Mouse (Mus musculus) left cerebral cortex, postnatal 25 days (tissue): Measurements from ENCODE around the gene Ccnf. TPM values are rescaled to one million over a fixed set of nuclear protein-coding genes. Genes with fewer than 3 reads are reported as not detected.

Source experiments
- DNase-seq, 2 experiments: peaks; one replicate each; pipeline ENCODE4 v3.0.0; 2022; ENCODE audit warnings: low spot score in 2 of 2, mixed read lengths in 1 of 2
- intact Hi-C: fragments of 180-260 bp; cut with DNase I; formaldehyde crosslinking; loops from one replicate; pipeline ENCODE4 v1.15.1; 2025
- total RNA-seq, 2 experiments: library from RNA; stranded (reverse); gene quantifications; 2 replicates each; pipeline ENCODE4 v1.2.3; 2021

The Ccnf gene
- 1 to 10 TPM; 6.5 to 6.9 TPM for total RNA-seq

DNA sequence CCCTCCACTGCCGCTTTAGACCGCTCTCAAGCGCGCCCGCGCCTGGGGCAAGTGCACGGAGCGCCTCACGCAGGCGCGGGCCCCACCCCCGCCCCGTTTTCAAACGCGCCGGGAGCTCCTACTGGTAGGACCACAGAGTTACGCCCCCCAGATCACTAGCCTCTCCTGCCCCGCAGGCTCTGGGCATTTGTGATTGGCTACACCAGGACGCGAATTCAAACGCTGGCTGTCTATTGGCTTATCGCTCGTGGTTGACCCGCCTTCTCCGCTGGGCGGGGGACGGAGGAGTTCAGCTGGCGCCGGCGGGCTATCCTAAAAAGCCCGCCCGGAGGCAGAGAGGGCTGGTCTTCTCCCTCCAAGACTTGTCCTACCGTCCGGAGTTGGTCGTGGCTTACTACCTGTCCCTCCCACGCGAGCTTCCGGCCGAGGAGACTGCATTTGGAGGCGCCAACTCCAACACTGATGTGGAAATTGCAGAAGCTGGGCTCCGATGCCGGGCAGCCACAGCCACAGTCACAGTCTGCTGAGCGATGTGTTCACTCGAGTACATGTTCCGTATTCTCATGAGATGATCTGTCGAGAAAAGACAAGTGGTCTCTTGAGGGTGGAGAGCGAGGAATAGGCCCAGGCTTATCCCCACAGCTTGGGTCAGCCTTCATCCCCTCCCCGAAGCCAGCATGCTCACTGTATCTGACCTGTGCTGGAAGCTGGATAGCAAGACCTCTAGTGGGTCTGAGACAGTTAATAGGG lies at the start of gene Ccnf:
Gene Ccnf (minus strand): TSS at position 165 of the 750 bp plus-strand sequence.
- intact Hi-C loops: loop anchor here (2.0 to 5.0 kb wide), 2 partner anchors 83 to 96 kb away; partner anchors contain the start of gene Atp6v0c
- DNase-seq: peak; percentile 95 to 99

DNA sequence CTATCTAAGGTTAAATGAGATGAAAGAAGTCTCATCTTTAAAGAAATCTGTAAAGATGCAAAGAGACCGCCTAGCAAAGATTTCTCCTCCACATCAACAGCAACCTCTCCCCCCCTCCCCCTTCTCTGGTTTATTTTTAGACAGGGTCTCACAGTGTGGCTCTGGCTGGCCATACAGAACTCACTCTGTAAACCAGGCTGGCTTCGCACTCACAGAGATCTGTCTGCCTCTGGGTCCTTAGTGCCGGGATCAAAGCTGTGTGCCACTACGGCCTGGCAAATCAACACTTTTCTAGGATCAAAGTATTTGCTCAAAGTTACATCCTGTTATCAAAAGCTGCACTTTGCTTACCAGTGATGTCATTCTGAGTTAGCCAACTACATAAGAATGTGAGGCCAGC lies 49.4 kb upstream of the Ccnf start:
- no peak for DNase-seq
- intact Hi-C loops: no loop called here

DNA sequence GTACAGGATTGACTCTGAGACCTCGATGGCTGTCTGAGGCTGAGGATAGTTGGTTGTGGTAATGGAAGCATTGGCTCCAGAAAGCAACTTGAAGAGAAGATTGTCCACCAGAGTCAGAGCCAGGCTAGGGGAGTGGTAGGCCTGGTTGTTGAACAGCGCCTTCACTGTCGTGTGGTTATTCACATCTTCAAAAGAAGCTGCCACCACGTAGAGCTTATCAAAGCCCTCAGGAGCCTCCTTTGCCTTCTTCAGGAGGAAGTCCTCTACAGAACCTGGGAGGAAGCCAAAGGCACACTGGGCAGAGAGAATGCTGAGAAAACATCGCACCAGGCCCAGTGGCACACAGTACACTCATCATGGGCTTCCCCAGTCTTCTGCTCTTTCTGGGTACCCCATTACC lies 38.1 kb upstream of the Ccnf start:
- DNase-seq: no peak
- intact Hi-C loops: no loop called here

DNA sequence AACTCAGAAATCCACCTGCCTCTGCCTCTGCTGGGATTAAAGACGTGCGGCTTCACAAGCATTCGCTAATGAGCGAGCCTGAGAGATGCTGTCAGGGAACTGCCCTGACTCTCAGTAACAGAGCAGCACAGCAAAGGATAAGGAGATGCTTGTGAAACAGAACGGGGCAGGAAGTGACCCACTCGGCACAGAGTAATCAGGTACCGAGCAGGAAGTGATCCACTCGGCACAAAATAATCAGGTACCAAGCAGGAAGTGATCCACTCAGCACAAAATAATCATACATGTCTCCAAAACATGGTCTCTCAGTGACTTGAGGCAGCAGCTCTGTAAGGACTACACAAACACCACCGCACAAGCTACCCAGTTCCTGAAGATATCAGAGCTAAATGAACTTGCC lies 37.2 kb upstream of the Ccnf start:
- intact Hi-C loops: no loop called here
- DNase-seq: no peak

DNA sequence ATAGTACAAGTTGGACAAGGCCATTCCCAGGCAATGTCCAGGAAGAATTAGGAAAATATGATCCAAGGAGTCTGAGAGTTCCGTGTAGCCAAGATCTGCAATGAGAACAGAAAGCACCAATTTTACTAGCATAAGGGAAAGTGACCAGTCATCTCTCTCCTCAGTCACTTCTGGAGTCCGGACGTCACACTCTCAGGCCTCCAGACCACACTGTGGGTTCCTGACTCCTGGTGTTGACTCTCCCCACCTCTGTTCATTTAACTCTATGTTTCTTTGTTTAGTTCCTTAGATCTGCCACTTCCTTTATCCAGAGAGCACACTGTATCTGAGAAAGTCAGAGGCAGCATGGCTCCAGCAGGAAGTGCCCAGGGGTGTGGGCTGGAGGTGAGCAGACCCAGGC lies 34.4 kb upstream of the Ccnf start:
- intact Hi-C loops: no loop called here
- no peak for DNase-seq

DNA sequence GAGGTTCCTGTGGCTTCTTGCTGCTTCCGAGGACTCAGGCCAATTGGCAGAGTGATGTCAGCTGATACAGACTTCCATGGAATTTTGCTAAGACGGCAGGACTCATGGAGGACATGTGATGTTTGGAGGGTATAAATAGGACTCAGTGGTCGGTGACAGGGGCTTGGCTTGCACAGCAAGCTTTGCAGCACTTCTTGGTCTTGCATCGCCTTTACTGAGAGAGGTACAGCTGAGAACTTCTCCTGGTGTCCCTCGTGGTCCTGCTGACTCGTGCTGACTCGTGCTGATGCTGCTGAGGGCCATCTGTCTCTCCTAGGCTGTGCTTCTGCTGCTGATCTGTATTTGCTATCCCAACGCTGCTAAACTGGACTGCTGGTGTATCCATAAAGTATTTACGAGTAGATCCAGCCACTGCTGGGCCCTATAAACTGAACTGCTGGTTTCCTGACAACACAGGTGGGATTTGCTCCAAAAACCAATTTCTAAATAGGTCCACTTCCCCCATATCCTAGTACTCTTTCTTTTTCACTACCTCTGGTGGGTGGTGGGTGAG lies 32.1 kb upstream of the Ccnf start:
- intact Hi-C loops: no loop called here
- peak in 1 of 2 experiments; percentile 3 for DNase-seq

DNA sequence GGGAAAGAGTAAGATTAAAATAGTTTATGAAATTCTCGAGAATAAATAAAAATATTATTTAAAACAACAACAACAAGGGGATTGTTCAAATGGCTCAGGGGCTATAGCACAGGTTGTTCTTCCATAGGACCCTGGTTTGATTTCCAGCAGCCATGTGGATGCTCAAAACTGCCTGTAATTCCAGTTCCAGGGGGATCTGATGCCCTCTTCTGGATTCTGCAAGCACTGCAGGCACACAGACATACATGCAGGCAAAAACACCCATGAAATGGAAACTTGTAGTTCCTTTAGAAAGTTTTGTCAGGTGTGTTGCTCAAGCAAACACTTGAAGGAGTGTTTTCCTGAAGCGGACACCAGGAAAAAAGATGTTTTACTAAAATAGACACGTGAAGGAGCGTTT lies 31.4 kb upstream of the Ccnf start:
- intact Hi-C loops: no loop called here
- no peak for DNase-seq

DNA sequence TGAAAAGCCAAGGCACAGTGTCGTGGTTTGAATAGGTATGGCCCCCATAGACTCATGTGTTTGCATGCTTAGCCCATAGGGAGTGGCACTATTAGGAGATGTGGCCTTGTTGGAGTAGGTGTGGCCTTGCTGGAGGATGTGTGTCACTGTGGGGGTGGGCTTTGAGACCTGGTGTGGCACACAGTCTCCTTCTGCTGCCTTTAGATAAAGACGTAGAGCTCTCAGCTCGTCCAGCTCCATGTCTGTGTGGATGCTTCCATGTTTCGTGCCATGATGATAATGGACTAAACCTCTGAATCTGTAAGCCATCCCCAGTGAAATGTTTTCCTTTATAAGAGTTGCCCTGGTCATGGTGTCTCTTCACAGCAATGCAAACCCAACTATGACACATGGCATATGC lies 28.6 kb upstream of the Ccnf start:
- DNase-seq: no peak
- intact Hi-C loops: no loop called here

DNA sequence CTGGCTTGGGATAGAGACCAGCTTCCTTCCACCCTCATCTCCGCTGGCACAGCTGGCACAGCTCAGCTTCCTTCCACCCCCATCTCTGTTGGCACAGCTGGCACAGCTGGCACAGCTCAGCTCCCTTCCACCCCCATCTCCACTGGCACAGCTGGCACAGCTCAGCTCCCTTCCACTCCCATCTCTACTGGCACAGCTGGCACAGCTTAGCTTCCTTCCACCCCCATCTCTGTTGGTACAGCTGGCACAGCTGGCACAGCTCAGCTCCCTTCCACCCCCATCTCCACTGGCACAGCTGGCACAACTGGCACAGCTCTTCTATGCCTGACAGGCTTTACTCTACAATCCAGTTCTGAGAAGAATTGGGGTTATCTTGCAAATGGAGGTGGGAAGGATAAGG lies 15.8 kb upstream of the Ccnf start:
- intact Hi-C loops: no loop called here
- no peak for DNase-seq

DNA sequence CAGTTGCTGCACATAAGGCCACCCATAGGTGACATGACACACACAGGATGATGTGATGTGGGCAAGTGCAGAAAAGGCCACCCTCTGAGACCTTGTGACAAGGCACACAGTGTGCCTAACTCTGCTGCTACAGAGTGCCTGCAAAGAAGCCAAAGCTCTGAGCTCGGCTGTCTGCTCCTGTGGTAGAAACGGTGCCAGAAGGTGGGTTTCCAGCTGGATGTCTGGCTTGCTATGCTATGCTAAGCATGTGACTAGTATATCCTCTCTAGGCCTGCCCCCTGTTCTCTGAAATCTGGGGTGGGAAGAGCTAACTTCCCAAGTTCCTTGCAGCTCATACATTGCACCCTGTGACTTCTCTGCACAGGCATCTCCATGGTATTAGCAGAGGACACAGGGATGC lies 13.5 kb upstream of the Ccnf start:
- peak in 1 of 2 experiments; percentile 9 for DNase-seq
- intact Hi-C loops: loop anchor here (5.0 kb wide), 1 partner anchor 33 kb away; no protein-coding TSS in a partner anchor

DNA sequence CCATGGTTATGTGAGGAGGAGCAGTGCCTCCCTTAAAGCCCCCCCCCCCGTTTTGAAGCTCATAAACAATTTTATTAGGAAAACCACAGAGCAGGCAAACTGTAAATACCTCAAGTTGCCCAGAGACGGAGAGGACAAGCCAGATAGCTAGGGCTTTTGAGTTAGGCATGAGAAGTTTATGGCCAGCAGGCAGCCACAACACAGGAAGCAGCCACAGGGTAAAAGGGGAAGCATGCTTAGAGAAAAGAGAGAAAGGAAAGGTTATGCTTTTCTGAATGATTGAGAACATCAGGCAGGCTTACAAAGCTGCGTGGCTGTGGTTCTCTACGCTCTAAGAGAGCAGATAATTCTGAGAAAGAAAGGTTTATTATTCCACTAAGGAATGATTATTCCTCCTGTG lies 9.2 kb upstream of the Ccnf start:
- intact Hi-C loops: loop anchor here (5.0 kb wide), 1 partner anchor 37 kb away; no protein-coding TSS in a partner anchor
- DNase-seq: no peak

DNA sequence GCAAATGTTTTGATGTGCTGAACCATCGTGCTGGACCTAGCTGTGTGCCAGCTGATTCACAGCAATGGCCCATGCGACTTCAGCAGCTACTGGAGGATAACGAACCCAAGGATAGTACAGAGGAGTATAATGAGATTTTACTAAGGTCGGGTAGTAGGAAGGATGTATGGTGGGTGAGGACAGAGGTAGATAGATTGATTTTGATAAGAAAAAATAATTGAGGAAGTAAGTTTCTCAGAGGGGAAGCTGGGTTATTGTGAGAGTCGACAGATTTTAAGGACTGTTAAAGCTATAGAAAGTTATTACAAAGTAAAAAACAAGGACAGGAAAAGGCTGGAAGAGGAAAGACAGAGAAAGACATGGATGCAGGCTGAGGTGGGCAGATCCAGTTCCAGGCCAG lies 8.4 kb upstream of the Ccnf start:
- intact Hi-C loops: loop anchor here (5.0 kb wide), 1 partner anchor 38 kb away; no protein-coding TSS in a partner anchor
- no peak for DNase-seq

DNA sequence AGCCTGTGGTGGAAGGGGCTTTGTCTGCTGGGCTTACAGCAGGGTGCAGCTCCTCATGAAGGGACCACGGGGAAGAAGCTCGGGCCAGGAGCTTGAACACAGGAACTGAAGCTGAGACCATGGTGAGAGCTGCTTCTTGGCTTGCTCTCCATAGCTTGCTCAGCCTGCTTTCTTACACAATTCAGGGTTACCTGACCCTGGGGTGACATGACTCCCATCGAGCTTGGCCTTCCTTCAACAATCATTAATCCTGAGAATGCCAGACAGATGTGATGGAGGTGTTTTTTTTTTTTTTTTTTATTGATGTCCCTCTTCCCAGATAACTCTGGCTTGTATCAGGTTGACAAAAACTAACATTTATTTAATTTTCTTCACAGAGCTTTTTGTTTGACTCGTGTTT lies 7.7 kb upstream of the Ccnf start:
- no peak for DNase-seq
- intact Hi-C loops: no loop called here

DNA sequence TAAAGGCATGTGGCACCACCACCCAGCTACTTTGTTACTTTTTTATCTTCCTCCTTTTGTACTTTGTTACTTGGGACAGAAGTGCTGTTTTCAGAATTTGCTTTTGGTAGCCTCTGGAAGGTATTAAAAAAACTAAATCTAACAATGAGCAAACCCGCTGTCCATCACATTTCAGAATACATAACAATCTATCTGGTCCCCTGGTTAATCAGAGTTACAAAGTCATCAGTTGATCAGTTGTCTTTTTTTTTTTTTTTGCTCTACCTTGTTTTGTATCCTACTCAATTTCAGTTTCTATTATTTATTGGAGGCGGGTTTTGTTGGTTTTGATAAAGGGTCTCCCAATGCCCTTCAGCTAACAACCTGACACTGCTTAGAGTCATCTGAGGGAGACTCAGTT lies 1.0 kb upstream of the Ccnf start:
- DNase-seq: no peak
- intact Hi-C loops: loop anchor here (5.0 kb wide), 1 partner anchor 95 kb away; no protein-coding TSS in a partner anchor

DNA sequence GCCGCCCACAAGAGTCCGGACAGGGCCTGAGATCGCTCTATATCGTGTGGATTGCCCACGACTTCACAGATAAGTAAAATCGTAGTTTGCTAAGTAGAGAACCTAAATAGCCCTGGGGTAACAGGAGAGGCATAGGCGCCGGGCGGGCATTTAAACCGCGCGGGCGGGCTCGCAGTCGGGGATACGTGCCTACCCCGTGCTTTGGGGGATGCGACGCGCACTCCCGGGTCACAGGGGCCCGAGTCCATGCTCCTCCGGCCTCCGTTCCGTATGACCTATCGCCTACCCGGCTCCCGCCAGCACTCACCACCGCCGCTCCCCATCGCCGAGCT lies 330 bp downstream of the Ccnf start:
- intact Hi-C loops: loop anchor here (2.0 to 5.0 kb wide), 2 partner anchors 82 to 96 kb away; partner anchors contain the start of gene Atp6v0c
- DNase-seq: no peak

DNA sequence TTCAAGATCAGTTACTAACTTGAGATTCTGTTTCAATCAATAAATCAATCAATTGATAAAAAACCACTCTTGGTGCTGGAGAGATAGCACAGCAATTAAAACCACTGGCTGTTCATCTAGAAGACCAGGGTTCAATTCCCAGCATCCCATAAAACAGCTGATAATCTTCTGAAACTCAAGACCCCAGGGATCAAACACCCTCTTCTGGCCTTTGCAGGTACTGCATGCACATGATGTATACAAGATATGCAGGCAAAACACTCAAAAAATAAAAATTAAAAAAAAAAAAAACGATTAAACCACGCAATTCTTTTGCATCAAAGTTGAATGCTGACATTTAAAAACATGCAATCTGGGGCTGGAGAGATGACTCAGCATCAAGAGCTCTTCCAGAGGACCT lies 2.6 kb downstream of the Ccnf start:
- DNase-seq: no peak
- intact Hi-C loops: no loop called here

DNA sequence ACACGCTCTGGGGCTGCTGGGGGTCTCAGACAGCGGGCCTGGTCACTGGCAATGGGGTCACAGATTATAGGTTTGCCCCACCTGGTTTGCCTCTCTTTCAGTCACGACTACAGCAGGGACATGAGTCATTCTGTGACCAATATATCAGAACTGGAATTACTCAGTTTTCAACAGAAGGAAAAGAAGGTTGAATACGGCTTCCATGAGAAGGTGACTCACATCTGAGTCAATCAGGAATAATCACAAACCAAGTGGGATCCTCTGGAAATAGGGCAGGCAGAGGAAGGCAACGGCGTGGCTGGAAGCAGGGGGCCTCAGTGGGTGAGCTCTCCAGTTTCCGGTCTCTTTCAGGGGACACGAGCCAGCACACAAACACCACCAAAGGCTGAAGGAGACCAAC lies 7.2 kb downstream of the Ccnf start:
- intact Hi-C loops: no loop called here

DNA sequence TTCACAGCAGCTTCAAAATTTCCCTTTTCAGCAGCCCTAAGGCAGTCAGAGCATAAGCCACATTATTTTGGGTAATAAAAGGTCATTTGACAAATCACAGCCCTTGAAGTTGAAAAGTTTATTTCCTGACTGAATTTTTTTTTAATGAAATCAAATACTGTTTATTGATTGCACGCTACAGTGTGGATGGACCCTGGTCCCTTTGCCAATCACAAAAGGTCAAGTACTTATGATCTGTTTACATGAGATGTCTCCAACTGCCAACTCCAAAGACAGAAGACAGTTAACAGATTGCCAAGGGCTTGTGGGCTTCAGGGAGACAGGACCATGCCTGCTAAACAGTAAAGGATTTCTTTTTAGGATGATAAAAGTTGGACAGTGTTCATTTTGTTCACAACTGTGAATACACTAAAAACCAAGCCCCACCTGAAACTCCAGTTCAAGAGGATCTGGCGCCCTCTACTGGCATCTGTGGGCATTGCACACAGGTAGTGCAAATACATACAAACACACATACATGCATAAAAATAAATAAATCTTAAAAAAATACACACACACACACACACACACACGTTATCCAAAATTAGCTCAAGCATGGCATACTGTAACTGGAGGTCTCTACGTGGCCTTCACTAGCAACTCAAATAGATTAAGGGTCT lies 7.8 kb downstream of the Ccnf start:
- intact Hi-C loops: no loop called here
- peak in 1 of 2 experiments; percentile 20 for DNase-seq

More for the DNA sequence above, 7.2 kb downstream of the Ccnf start:
- peak; percentile 20 to 73 for DNase-seq

DNA sequence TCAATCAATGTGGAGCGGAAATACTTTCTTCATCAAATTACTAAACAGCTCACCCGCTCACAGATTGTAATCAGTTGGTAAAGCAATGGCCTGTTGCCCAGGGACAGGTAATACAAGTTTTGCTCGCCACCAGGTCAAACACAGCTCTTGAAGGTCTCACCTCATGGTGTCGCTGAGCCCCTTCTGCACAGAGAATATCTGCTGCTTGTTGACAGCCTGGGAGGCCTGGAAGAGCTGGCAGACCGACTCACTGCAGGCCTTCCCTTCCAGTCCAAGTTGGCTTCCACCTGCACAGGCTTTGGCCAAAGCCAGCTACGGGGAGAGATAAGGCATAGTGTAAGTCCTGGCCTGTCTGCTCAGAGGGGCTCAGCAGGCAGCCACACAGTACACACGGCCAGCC lies 14.4 kb downstream of the Ccnf start:
- no peak for DNase-seq
- intact Hi-C loops: no loop called here

DNA sequence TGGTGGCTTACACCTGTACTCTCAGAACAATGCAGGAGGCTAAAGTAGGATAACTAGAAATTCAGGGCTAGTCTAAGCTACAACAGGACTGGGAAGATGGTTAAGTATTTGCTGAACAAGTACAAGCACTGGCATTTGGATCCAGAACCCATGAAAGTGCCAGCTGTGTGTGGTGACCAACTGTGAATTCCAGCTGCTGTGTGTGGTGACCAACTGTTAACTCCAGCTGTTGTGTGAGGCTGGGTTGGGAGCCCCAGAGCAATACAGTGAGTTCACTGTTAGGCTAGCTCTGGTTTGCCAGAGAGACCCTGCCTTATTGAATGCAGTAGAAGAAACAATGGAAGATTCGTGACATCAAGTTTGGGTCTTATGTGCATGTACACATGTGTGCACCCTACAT lies 14.8 kb downstream of the Ccnf start:
- DNase-seq: no peak
- intact Hi-C loops: no loop called here

DNA sequence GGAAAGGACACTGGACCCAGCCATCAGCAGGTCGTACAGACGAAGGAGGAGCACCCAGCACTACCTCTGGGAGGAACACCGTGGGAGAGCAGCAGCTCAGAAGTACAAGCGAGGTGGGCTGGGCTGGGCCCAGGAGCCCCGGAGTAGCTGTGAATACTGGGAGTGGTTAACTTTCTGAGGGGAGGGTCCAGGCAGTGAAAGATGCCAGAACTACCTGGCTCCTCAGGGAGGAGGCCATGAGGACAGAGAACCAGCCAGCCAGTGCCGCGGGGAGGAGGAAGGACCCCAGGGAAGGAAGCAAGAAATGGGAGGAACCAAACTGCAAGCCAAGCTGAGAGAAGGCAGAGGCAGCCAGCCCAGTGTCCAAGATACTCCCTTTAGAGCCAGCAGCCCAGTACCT lies 23.3 kb downstream of the Ccnf start:
- intact Hi-C loops: no loop called here
- no peak for DNase-seq
